Mouse (Mus musculus) adrenal gland, adult (tissue): Measurements from ENCODE around the gene Prkn.

ENCODE experiments used
- DNase-seq, 2 experiments: peaks; one replicate each; pipeline ENCODE4 v3.0.0; 2022 to 2023; ENCODE audit warnings: low spot score in 1 of 2; ENCODE audit not compliant: inconsistent age in 2 of 2

Gene Prkn

GRCm38 (mm10) chr17:11795979-11796378 lies 955.8 kb downstream of the Prkn start:
- no peak for DNase-seq

- no peak for DNase-seq
Measured at GRCm38 (mm10) chr17:11801226-11801625, 961.0 kb downstream of the Prkn start.

GRCm38 (mm10) chr17:11807280-11807679 lies 967.1 kb downstream of the Prkn start:
- DNase-seq, result no peak

- no peak for DNase-seq
Measured at GRCm38 (mm10) chr17:11817886-11818285, 977.7 kb downstream of the Prkn start.

- DNase-seq, result no peak
Measured at GRCm38 (mm10) chr17:11819506-11819905, 979.3 kb downstream of the Prkn start.

GRCm38 (mm10) chr17:11820757-11821156 lies 980.6 kb downstream of the Prkn start:
- no peak for DNase-seq

- DNase-seq, result no peak
Measured at GRCm38 (mm10) chr17:11829501-11829900, 989.3 kb downstream of the Prkn start.

GRCm38 (mm10) chr17:11837121-11837520 lies 996.9 kb downstream of the Prkn start:
- no peak for DNase-seq

- DNase-seq, result no peak
Measured at GRCm38 (mm10) chr17:11844436-11844835, 1004.3 kb downstream of the Prkn start.

GRCm38 (mm10) chr17:11844989-11845388 lies 1004.8 kb downstream of the Prkn start:
- DNase-seq, result no peak

GRCm38 (mm10) chr17:11845506-11845905 lies 1005.3 kb downstream of the Prkn start:
- no peak for DNase-seq

GRCm38 (mm10) chr17:11854571-11854970 lies 1014.4 kb downstream of the Prkn start:
- DNase-seq, result no peak

- no peak for DNase-seq
Measured at GRCm38 (mm10) chr17:11858772-11859405, 1018.7 kb downstream of the Prkn start.

GRCm38 (mm10) chr17:11861178-11861577 lies 1021.0 kb downstream of the Prkn start:
- DNase-seq, result no peak

GRCm38 (mm10) chr17:11862360-11862759 lies 1022.2 kb downstream of the Prkn start:
- DNase-seq, result no peak

- no peak for DNase-seq
Measured at GRCm38 (mm10) chr17:11863017-11863416, 1022.8 kb downstream of the Prkn start.

GRCm38 (mm10) chr17:11866231-11866630 lies 1026.0 kb downstream of the Prkn start:
- DNase-seq, result no peak

- DNase-seq, result no peak
Measured at GRCm38 (mm10) chr17:11867334-11868095, 1027.3 kb downstream of the Prkn start.

- no peak for DNase-seq
Measured at GRCm38 (mm10) chr17:11870546-11870945, 1030.4 kb downstream of the Prkn start.

- DNase-seq, result no peak
Measured at GRCm38 (mm10) chr17:11876240-11876639, 1036.1 kb downstream of the Prkn start.

GRCm38 (mm10) chr17:11881110-11881820 lies 1041.1 kb downstream of the Prkn start:
- DNase-seq, result peak in 1 of 2 experiments; percentile 54

GRCm38 (mm10) chr17:11885601-11886000 lies 1045.4 kb downstream of the Prkn start:
- no peak for DNase-seq
